Mouse (Mus musculus) hindbrain, embryonic 11.5 days (tissue): ENCODE measurements around the gene Cela2a. TPM values are rescaled to one million over a fixed set of nuclear protein-coding genes. Genes with fewer than 3 reads are reported as not detected.

ENCODE experiments used
- ATAC-seq: fragments of 200-750 bp; cut with Nextera tagmentation; 2 replicates; pipeline ENCODE4 v1.8.0; 2017; ENCODE audit warnings: mild to moderate bottlenecking, moderate TSS enrichment, moderate library complexity; ENCODE audit not compliant: low FRiP score
- DNase-seq: peaks from one replicate; pipeline ENCODE4 v3.0.0-alpha.2; 2015; ENCODE audit warnings: low spot score
- H3K27ac ChIP-seq: fragments of 300-500 bp; sonication (generic); 2 replicates; pipeline ENCODE4 v1.5.1; 2014; ENCODE audit warnings: mild to moderate bottlenecking, low read depth, low read length
- H3K27me3 ChIP-seq: fragments of 300-500 bp; sonication (generic); 2 replicates; pipeline ENCODE4 v1.6.1; 2014; ENCODE audit warnings: mild to moderate bottlenecking, low read length, moderate library complexity, mixed read lengths; ENCODE audit not compliant: control insufficient read depth, insufficient read depth
- H3K36me3 ChIP-seq: fragments of 300-500 bp; sonication (generic); 2 replicates; pipeline ENCODE4 v1.6.1; 2014; ENCODE audit warnings: mild to moderate bottlenecking, low read length, moderate library complexity, mixed read lengths; ENCODE audit not compliant: control insufficient read depth, insufficient read depth
- H3K4me1 ChIP-seq: fragments of 300-500 bp; sonication (generic); replicated peaks from 2 replicates; pipeline ENCODE4 v1.6.1; 2014; ENCODE audit warnings: low read length, mixed read lengths; ENCODE audit not compliant: control insufficient read depth, insufficient read depth
- H3K4me2 ChIP-seq: fragments of 300-500 bp; sonication (generic); replicated peaks from 2 replicates; pipeline ENCODE4 v1.6.1; 2014; ENCODE audit warnings: mild to moderate bottlenecking, low read depth, low read length
- H3K4me3 ChIP-seq: fragments of 300-500 bp; sonication (generic); 2 replicates; pipeline ENCODE4 v1.5.1; 2014; ENCODE audit warnings: low read depth, low read length
- H3K9ac ChIP-seq: fragments of 300-500 bp; sonication (generic); 2 replicates; pipeline ENCODE4 v1.6.1; 2014; ENCODE audit warnings: low read depth, low read length
- H3K9me3 ChIP-seq: fragments of 300-500 bp; sonication (generic); 2 replicates; pipeline ENCODE4 v1.6.1; 2016; ENCODE audit warnings: low read length; ENCODE audit not compliant: control insufficient read depth
- WGBS: fragments of 180-500 bp; shearing (Covaris S2); extraction: QIAGEN DNeasy Blood & Tissue Kit; methylation state at CpG from one replicate; pipeline ENCODE4 v1.1.7; 2014; 5-methylcytosine and 5-hydroxymethylcytosine counted together
- polyA plus RNA-seq: library from polyadenylated mRNA; unstranded; fragments of >200 nt; fragmentation: Nextera tagmentation; extraction: Ambion mirVana; gene quantifications from 2 replicates; pipeline ENCODE4 v1.2.1, GENCODE M21; 2014

The Cela2a gene
- polyA plus RNA-seq, 1 experiment from 2014 or later, result not detected

GRCm38 (mm10) chr4:141797545-141797944 lies 28.4 kb downstream of the Cela2a start:
- no peak overlapping the region for H3K4me3 ChIP-seq
- ATAC-seq (no peak), DNase-seq (no peak)
- H3K9me3 ChIP-seq, result no peaks in the 10 kb centered on the region
- H3K36me3 ChIP-seq, result peaks cover 4% of the 10 kb centered on the region; the same call in 1 of the 2 replicates
- H3K27me3 ChIP-seq, result no peaks in the 10 kb centered on the region
- H3K27ac ChIP-seq, result no peak overlapping the region
- no peak overlapping the region for H3K4me2 ChIP-seq
- no peaks in the 10 kb centered on the region for H3K4me1 ChIP-seq
- no peak overlapping the region for H3K9ac ChIP-seq
- 92% methylated on average over 5 of the region's 5 CpGs for WGBS

GRCm38 (mm10) chr4:141796954-141797353 lies 29.0 kb downstream of the Cela2a start:
- ATAC-seq (no peak), DNase-seq (no peak)
- H3K9me3 ChIP-seq, result no peaks in the 10 kb centered on the region
- H3K4me1 ChIP-seq, result no peaks in the 10 kb centered on the region
- no peak overlapping the region for H3K4me3 ChIP-seq
- peaks cover 4% of the 10 kb centered on the region; the same call in 1 of the 2 replicates for H3K36me3 ChIP-seq
- WGBS, result 94% methylated on average over 4 of the region's 4 CpGs
- H3K27ac ChIP-seq, result no peak overlapping the region
- H3K27me3 ChIP-seq, result no peaks in the 10 kb centered on the region
- H3K9ac ChIP-seq, result no peak overlapping the region
- H3K4me2 ChIP-seq, result no peak overlapping the region

- no peaks in the 10 kb centered on the region for H3K9me3 ChIP-seq
- H3K27me3 ChIP-seq, result no peaks in the 10 kb centered on the region
- H3K27ac ChIP-seq, result no peak overlapping the region
- H3K4me2 ChIP-seq, result no peak overlapping the region
- H3K4me3 ChIP-seq, result no peak overlapping the region
- H3K4me1 ChIP-seq, result no peaks in the 10 kb centered on the region
- no peak overlapping the region for H3K9ac ChIP-seq
- WGBS, result 85% methylated on average over 7 of the region's 7 CpGs
- H3K36me3 ChIP-seq, result peaks cover 4% of the 10 kb centered on the region; the same call in 1 of the 2 replicates
- DNase-seq (no peak), ATAC-seq (no peak)
Observed at GRCm38 (mm10) chr4:141796356-141796755, 29.6 kb downstream of the Cela2a start.

GRCm38 (mm10) chr4:141794152-141794535 lies 31.8 kb downstream of the Cela2a start:
- Histone ChIP-seq H3K4me1 (peaks cover 4% of the 10 kb centered on the region; the same call in 1 of the 2 replicates), H3K9me3 (no peaks in the 10 kb centered on the region), H3K9ac (peak overlapping the region; percentile 68), H3K36me3 (peaks cover 4% of the 10 kb centered on the region; the same call in 1 of the 2 replicates), H3K27me3 (no peaks in the 10 kb centered on the region), H3K4me3 (peak overlapping the region; percentile 70), H3K4me2 (peak overlapping the region; percentile 50), H3K27ac (peak overlapping the region; percentile 85)
- WGBS, result 20% methylated on average over 5 of the region's 5 CpGs
- ATAC-seq, result no peak
- no peak for DNase-seq

- under 1% methylated on average over 64 of the region's 80 CpGs for whole genome bisulfite sequencing
- H3K4me1 ChIP-seq, result peaks cover 4% of the 10 kb centered on the region; the same call in 1 of the 2 replicates
- H3K9ac ChIP-seq, result peak within 1 kb of the TSS; percentile 68
- H3K4me3 ChIP-seq, result peak within 1 kb of the TSS; percentile 70
- H3K9me3 ChIP-seq, result no peaks in the 10 kb centered on the region
- no peaks in the 10 kb centered on the region for H3K27me3 ChIP-seq
- peaks cover 4% of the 10 kb centered on the region; the same call in 1 of the 2 replicates for H3K36me3 ChIP-seq
- peak; percentile 98 for DNase-seq
- ATAC-seq, result peak; percentile 81
- H3K4me2 ChIP-seq, result peak within 1 kb of the TSS; percentile 50
- H3K27ac ChIP-seq, result peak within 1 kb of the TSS; percentile 85
Observed at GRCm38 (mm10) chr4:141793282-141794151, 32.4 kb downstream of the Cela2a start, which contains the start of gene Casp9. Casp9 (plus strand) TSS chr4:141793612.

GRCm38 (mm10) chr4:141792554-141793281 lies 33.2 kb downstream of the Cela2a start:
- peaks cover 4% of the 10 kb centered on the region; the same call in 1 of the 2 replicates for H3K4me1 ChIP-seq
- H3K27me3 ChIP-seq, result no peaks in the 10 kb centered on the region
- H3K9ac ChIP-seq, result peak overlapping the region; percentile 43; the same call in 1 of the 2 replicates
- H3K36me3 ChIP-seq, result peaks cover 4% of the 10 kb centered on the region; the same call in 1 of the 2 replicates
- no peak for ATAC-seq
- H3K4me3 ChIP-seq, result peak overlapping the region; percentile 70
- H3K27ac ChIP-seq, result peak overlapping the region; percentile 85
- WGBS, result 15% methylated on average over 10 of the region's 10 CpGs
- no peak for DNase-seq
- H3K4me2 ChIP-seq, result peak overlapping the region; percentile 50
- H3K9me3 ChIP-seq, result no peaks in the 10 kb centered on the region

GRCm38 (mm10) chr4:141791951-141792350 lies 34.0 kb downstream of the Cela2a start:
- Histone ChIP-seq H3K27ac (no peak overlapping the region), H3K4me1 (peaks cover 4% of the 10 kb centered on the region; the same call in 1 of the 2 replicates), H3K9ac (no peak overlapping the region), H3K36me3 (no peaks in the 10 kb centered on the region), H3K27me3 (no peaks in the 10 kb centered on the region), H3K4me3 (no peak overlapping the region), H3K4me2 (no peak overlapping the region), H3K9me3 (no peaks in the 10 kb centered on the region)
- DNase-seq (no peak), ATAC-seq (no peak)
- WGBS, result 93% methylated on average over 8 of the region's 8 CpGs

- no peak overlapping the region for H3K4me2 ChIP-seq
- H3K27me3 ChIP-seq, result no peaks in the 10 kb centered on the region
- H3K4me3 ChIP-seq, result no peak overlapping the region
- ATAC-seq, result no peak
- H3K9ac ChIP-seq, result no peak overlapping the region
- 90% methylated on average over 7 of the region's 7 CpGs for WGBS
- no peak overlapping the region for H3K27ac ChIP-seq
- H3K9me3 ChIP-seq, result no peaks in the 10 kb centered on the region
- DNase-seq, result no peak
- H3K36me3 ChIP-seq, result no peaks in the 10 kb centered on the region
- H3K4me1 ChIP-seq, result peaks cover 4% of the 10 kb centered on the region; the same call in 1 of the 2 replicates
Observed at GRCm38 (mm10) chr4:141791486-141791885, 34.5 kb downstream of the Cela2a start.
